Mouse (Mus musculus) testis, postnatal 10 days (tissue): ENCODE results near the gene Lpxn.

Experiments used
- DNase-seq: peaks from one replicate; pipeline ENCODE4 v3.0.0; 2021; ENCODE audit warnings: low spot score

Gene Lpxn

DNA sequence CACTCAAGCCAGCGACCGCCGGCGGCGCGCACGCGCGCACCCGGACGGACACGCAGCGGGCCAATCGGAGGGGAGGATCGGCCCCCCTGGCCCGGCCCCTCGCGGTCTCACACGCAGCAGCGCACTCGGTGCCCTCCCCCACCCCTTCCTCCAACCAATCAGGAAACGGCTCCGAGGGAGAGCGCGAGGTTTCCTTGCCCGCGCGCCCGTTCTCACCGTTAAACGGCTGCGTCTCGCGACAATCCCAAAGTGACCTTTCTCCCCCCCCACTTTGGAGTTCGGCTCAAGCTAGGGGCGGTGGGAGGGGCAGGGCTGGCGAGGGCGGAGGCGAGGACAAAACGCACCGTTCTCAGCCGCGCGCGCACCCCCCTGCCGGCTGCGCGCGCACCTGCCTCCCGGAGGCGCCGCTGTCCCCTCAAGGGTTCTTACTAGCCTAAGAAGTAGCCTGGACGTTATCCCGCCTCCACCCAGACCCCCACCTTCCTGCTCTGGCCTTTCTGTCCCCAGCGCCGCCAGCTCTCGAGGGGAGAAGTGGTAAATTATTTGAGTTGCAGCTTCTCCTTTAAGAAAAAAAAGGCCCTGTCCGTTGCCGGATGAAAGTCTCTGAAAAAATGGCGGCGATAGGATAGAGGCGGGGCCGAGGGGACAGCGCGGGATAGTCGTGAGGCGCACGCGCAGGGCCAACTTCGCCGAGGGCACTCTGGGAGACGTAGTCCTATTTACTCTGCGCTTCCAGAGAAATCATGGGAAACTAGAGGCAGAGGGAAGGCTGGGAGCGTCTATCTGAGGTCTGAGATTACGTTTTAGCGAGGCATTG lies at the start of gene Lpxn, which contains the start of gene Zfp91:
Gene Lpxn, plus strand, starts transcription at position 683 of the 817 bp plus-strand sequence.
Gene Zfp91, minus strand, starts transcription at position 616 of the 817 bp plus-strand sequence.
- peak; percentile 98 for DNase-seq

DNA sequence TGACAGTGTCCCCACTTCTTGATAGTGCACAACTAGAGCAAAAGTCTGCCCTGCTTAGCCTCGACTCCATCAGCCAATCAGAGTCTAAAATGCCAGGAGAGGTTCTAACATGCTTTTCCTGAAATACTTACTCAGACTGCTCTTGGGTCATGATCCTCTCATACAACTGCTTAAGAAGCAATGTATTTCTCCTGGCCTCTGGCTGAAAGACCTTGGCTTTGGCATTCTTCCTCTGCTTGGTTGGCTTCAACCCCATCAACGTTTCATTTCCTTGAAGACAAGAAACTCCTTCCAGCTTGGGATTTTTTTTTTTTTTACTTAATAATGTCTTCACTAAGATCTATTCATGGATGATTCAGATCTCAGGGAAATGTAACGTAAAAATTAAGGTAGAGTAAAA lies 39.7 kb upstream of the Lpxn start:
- no peak for DNase-seq

DNA sequence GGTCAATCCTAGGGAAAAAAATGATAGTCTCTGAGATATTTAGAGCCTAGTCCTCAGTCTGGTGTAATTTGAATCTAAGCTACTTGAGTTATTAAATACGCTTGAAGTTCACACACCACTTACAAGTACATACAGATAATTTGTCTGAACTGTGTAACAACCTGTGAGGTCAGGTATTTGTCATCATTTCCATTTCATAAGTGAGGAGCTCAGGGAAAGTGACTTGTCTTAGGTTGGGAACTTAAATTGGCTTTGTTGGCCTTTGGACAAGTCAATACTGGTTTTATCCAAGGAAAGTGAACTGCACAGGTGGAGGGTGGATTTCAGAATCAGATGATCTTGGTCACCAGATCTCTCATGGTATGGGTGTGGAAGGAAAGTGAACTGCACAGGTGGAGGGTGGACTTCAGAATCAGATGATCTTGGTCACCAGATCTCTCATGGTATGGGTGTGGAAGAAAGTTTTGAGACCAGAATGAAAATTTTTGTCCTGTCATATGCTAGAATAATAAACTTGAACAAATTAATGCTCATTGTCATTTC lies 37.0 kb upstream of the Lpxn start:
- no peak for DNase-seq

DNA sequence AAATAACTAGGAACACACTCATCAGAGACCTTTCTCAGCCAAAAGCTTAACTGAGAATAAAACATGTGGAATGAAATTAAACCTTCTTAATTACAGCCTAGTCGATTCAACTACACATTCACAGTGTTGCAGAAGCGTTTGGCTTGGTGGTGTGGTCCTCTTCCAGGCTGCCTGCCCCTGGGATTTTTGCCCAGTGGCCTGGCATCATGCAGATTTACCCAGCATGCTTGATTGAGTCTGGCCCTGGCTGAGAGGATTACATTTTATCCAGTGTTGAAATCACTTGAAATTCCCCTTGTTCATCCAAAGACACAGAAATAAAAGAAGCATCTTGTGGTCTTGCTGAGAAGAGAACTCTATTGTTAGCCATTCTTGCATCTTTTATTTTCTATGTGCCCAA lies 36.3 kb upstream of the Lpxn start:
- no peak for DNase-seq

DNA sequence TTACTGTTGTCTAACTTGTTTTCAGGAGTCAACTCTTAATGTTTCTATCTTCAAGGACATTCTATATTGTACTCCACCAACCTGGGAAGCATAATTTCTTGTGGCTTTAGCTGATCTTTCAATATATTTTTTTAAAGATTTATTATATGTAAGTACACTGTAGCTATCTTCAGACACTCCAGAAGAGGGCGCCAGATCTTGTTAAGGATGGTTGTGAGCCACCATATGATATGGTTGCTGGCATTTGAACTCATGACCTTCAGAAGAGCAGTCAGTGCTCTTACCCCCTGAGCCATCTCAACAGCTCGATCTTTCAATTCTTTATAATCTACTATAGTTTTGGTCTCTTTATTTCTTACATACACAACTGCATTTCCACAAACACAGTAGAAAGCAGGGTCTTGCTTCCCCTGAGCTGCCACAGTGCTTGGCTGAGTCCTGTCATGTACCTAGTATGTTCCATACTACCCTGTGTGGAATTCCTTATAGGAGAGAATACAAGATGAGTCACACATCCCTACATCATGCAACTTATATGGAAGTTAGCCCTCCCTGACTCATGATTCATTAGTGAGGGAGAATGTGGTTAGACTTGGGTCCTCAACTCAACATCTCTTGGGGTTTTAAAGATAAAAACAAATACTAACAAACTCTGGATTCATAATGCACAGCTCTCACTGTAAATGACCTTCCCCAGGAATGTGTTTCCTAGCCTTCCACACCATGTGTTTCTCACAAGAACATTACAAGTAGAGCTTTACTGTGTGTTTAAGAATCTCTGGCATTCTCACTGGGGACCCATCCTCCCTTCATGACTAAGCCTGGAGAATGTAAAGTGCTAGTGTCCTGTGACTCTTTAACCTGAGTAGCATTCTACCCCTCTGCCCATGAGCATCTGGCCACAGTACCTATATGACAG lies 33.5 kb upstream of the Lpxn start:
- no peak for DNase-seq

DNA sequence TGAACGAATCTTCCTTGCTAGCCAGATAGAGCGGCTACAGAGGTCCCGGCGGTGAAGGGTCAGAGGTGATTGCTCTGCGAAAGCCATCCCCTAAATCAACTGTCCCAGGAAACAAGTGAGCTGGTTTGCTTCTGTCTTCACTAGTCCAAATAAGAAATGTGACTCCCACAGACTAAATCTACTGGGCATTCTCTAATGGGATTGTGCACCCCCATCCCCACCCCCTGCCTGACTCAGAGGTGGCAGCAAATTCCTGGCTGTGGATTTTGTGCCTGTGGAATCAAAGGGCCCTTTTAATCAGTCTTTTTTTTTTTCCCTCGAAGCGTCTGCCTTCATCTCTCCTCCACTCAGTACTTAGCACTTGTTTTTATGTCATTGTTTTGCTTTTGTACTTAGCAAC lies 30.7 kb upstream of the Lpxn start, which contains the start of gene Cntf:
Gene Cntf, minus strand, starts transcription at position 325 of the 400 bp plus-strand sequence.
- DNase-seq: no peak

DNA sequence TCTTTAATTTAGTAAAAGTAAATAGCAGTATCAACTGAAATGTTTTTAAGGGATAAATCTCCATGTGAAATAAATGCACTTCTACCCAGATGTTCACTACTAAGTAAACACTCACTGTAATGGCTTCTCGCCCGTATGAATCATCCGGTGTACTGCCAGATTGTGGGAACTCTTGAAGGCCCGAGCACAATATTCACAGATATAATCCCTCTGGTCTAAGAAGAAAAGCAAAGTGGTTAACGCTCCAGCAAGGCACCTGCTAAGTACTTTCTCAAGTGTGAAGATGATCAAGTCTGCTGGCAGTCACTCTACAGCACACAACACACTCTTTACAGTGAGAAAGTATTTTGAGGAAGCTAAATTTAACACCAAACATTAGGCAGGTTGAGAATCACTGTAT lies 25.1 kb upstream of the Lpxn start:
- DNase-seq: no peak

DNA sequence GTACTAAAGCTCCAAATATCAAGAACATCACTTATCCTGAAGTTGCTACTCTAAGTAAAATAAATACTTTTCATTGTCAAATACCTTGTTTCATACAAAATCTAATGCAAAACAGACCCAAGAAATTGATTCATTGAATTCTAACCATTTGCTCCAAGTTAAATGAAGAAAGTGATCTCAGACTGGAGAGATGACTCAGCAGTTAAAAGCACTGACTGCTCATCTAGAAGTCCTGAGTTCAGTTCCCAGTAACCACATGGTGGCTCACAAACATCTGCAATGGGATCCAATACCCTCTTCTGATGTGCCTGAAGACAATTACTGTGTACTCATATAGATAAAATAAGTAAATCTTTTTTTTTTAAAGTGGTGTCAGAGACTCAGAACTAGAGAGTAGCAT lies 15.6 kb upstream of the Lpxn start:
- DNase-seq: no peak

DNA sequence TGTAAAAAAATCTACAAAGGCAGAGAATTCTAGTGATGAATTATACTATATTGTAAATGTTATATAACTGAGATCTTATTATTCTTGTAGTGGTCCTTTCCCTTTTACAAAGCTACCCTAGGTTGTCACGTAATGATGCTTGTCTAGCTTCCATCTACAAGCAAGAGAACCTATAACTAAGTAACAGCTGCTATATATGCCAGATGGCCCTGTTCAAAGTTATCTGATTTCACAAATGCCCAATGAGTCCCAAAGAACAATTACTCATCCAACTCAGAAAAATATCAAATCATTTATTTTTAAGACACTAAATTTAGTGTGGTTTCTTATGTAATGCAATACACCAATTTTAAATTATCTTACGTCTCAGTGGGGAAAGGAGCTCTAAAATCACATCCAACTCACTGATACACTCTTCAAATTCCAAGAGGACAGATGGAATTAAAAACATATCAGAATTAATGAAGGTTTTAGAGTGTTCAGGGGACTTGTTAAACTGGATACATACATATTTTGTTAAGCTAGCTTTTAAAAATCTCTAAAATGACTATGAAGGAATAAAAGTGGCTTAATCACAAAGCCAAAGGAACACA lies 9.1 kb upstream of the Lpxn start:
- no peak for DNase-seq

DNA sequence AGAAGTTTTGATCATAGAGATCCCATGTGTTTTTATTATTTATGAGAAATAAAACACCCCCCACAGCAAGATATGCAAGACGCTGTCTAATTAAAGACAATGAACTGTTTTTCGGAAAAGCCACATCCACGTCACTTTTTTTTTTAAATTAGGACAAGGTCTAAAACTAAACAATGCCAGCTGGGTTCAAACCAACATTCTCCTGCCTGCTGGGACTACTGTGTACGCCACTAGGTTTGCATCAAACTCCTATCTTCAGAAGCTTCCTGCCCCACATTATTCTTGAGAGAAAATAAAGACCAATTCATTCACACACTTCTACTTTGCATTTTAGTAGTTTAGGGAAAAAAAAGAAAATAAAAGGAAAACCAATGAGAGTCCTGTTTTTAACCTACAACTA lies 8.3 kb upstream of the Lpxn start:
- DNase-seq: no peak

DNA sequence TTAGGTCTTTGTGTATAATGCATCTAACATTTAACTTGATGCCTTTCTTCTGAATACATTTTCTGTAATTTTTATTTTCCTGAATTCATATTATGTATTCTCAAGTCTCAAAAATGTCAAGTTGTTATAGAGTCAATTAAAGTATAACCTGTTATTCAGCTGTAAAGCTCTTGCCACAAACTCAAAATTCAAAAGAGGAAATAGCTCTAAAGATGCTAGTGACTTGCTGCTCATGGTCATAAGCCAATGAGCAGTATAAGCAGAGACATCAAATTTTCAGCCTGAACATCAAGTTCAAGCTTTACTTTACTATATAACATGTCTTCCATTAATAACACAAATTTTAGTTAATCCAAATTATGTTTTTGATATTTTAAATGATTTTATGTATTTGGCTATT lies 3.6 kb upstream of the Lpxn start:
- no peak for DNase-seq

DNA sequence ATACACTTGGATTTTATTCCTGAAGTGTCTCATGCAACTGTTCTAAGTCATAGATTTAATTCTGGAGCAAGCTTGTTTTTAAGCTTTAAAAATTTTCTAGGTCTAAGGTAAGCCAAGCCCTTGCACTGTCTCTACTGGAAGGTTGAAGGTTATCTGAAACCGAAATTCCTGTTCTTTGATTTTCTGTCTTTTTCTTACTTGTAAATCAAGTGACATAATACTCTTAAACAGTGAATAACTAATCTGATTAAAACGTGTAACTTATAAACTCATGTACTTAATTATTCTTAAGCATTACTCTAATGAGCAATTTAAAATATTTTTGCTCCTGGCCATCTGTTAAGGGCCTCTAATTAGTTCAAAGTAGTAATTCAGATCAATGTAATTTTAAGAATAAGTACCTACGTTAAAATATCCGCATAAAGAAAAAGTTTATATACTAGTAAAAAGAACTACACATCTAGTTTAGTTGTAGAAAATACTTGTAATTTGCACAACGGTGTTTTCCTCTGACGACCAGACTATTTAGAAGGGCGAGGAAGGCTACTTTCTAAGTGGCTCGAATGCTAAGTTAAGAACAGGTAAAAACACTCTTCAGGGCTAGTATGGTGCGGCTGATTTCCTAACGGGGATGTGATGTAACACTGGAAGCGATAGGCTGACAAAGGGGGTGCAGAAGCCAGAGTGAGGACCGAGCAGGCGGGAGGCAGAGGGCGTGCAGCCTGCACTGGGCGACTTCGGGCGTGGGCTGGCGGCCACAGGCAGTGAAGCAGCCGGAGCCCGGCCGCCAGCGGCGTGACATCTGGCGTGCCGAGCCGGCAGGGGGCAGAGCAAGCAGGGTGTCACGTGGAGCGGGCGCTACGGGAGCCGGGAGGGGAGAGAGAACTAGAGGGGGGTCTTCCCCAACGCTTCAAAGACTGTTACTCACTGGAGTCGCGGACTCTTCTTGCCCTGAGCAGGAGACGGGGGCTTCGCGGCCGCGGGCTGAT lies 1.6 kb upstream of the Lpxn start:
- peak; percentile 97 for DNase-seq

DNA sequence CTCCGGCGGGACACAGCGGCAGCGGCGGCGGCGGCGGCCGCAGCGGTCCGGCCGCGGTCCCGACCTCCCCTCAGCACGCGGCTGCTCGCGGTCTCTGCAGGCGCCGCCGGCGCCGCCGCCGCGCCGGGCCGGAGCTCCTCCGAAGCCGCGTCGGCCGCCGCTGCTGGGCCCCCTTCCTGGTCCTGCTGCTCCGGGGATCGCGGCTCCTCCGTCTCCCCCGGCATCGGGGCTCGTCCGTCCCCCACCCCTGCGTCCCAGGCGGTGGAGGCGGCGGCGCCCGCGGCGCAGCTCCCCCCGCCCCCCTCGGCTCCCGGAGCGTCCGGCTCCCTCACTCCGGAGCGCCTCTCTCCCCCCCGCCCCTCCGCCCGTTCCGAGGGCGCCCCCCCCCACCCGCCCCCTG lies 883 bp upstream of the Lpxn start:
- DNase-seq: no peak

DNA sequence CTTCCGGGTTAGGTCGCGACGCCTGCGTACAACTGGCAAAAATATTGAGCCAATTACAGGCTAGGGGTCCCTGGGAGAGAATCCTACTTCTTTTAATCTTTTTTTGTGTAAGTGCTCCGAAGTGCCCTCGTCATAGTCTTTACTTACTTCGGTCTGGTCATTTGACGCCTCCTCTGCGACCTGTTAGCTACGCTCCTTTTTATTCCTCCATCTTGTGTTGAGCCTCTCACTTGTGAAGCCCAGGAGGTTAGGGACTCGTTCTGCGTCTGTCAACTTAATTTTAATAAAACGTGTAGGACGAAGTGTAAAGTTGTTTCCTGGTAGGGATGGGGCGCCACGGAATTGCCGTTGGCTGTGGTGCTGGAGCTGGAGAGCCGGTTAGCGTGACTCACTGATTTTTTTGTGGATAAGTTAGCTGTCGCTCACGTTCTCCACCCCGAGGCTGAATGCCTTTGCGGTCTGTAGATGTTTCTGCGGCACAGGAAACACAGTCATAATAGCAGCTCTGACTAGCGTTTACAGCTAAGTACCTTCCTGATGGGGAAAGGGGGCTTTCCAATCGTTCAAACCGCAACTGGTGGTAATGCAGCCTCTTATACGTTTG lies 437 bp downstream of the Lpxn start:
- DNase-seq: peak; percentile 67

DNA sequence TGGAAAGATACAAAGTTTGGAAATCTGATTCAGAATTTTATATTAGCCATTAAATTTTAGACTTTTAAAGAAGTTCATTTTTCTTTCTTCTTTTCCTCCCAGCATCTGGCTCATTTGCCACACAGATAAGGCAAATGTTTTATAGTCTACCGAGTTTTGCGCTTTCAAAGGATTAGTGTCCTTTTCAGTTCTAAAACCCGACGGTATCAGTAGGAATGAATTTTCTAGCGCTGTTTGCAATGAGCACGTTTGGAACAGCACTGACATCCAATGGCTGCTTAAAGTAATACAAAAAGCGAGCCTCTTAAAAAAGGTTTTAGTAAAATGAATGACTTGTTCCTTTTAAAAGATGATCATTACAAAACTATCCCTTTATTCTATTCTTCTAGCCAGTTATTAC lies 1.1 kb downstream of the Lpxn start:
- DNase-seq: no peak

DNA sequence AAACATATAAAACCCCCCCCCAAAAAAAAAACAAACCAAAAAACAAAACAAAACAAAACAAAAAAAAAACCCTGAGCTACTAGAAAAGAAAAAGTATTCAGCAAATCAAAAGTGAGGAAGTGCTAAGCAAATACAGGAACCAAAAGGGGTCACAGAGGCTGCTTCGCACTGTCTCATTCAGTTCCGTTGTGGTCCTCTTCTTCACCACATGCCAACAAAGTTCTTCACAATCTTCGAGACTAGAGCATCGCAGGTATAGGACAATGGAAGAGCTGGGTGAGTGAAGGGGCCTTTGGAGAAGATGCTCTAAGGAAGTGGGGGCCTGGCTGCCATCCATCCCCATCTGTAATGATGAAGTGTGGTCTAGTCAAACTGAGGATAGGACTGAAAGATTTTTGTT lies 2.4 kb downstream of the Lpxn start:
- DNase-seq: no peak

DNA sequence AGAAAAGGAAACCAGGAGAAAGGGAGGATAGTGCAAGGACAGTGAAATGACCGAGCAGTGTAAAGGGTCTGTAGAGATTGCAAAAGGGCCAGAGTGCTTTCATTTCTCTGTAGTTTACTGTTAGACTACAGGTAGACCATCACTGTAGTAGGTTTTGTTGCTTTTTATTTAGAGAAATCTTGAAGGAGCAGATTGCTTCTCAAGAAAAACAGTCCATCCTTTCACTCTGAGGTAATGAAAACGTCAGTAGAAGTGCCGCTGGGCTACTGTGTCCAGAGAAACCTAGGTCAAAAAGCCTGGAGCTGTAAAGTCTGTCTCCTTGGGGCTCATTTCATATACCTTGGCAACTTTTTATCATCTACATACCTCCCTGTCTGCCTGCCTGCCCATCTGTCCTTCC lies 3.1 kb downstream of the Lpxn start:
- no peak for DNase-seq

DNA sequence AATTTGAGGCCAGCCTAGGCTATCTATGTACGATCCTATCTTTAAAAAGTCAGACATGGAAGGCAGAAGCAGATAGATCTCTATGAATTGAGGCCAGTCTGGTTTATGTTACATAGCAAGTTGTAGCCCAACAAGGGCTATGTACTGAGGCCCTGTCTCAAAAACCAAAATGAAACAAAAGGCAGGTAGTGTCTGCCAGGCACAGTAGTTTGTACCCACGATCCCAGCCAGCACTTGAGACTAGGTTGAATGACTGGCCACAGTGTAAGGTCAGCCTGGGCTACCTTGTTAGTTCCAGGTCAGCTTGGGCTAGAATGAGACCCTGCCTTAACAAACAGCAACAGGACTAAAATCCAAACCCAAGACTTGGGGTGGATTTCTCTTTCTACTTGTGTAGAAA lies 4.6 kb downstream of the Lpxn start:
- no peak for DNase-seq

DNA sequence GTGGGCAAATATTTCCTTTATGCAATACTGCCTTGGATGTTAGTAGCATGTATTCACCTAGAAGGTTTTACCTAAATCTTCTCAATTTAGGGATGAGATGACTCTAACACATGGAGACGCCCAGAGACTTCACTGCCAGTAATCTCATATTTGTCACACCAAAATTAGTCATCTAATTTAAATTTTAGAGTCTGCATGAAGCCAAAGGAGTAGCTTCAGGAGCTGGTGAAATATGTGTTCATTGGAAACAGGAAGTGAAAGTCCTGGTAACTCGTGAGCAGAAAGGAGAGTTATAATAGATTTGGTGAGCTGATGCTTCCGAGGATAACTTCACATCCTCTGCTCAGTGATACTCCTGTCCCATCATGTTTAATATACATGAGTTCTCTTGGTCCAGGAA lies 5.1 kb downstream of the Lpxn start:
- DNase-seq: no peak

DNA sequence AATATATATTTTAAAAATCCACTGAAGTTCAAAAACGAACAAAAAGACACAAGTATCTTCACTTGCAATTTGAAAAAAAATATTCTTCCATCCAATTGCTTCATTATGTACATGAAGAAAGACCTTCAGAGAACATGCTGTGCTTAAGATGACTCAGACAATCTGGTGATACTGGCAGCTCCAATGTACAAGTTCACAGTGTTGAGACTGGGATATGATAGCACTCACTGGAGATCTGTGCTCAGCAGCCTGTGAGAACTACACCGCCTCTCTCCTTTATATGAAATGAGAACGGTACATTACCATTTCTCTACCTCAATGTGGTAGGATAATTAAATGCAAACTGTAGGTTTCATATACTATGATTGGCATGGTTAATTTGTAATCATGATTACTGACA lies 6.8 kb downstream of the Lpxn start:
- DNase-seq: no peak

DNA sequence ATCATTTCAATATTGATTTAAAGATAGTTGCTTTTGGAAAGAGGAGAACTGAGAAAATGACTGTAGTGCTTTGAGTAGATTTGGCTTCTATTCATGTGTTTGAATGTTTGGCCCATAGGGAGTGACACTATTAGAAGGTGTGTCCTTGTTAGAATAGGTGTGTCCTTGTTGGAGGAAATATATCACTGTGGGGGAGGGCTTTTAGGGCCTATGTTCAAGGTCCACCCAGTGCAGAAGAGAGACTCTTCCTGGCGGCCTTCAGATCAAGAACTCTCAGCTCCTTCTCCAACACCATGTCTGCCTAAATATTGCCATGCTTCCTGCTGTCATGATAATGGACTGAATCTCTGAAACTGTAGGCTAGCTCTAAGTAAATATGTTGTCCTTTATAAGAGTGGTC lies 8.2 kb downstream of the Lpxn start:
- no peak for DNase-seq
